Mouse (Mus musculus): ENCODE data around the gene Hkdc1.
"Not testable (repeated sequence)": the region's sequence is repeated elsewhere in the genome, so short reads cannot be mapped to it uniquely, and the experiment has no call there.

The Hkdc1 gene

GRCm38 (mm10) chr10:62422255-62422654 lies at the start of gene Hkdc1:
Gene Hkdc1, minus strand, starts transcription at chr10:62422491.
- no peak for DNase-seq

GRCm38 (mm10) chr10:62471105-62471504 lies 48.8 kb upstream of the Hkdc1 start:
- DNase-seq = no peak

DNA sequence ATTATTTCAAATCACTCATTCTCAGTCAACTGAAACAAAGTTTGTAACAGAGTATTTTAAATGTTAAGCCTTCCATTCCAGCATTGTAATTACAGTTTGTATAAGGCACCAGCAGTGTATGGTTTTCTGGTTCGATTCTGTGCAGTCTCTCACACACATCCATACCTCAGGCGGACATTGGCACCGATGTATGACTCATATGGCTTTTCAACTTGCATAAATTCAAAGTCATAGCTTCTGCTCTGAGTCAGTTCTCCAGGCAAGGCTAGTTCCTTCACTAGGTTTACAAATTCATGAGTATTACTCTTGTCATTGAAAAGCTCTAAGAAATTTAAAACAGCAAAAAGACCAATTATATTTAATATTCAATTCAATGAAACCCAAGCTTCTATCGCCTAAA lies 47.4 kb upstream of the Hkdc1 start:
- DNase-seq = no peak

DNA sequence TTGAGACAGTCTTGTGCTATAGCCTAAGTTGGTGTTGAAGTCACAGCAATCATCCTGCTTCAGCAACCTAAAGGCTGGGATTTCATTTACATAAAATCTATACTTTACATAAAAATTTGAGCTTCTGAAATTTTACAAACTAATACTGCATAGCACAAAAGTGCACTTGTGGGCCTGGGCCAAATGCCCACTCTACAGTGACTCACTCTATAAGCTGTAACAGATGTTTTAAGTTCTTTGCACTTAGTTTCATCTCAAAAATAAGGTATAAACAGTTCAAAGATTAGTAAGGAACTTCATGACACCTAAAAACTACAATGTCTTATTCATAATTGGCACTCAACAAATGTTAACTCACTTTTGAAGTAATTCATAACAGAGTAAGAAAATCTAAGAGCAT lies 39.0 kb upstream of the Hkdc1 start:
- DNase-seq = no peak

- DNase-seq = not testable (repeated sequence)
Measured at GRCm38 (mm10) chr10:62452001-62452400, 29.7 kb upstream of the Hkdc1 start.

GRCm38 (mm10) chr10:62450280-62450640 lies 28.0 kb upstream of the Hkdc1 start:
- no peak for DNase-seq

DNA sequence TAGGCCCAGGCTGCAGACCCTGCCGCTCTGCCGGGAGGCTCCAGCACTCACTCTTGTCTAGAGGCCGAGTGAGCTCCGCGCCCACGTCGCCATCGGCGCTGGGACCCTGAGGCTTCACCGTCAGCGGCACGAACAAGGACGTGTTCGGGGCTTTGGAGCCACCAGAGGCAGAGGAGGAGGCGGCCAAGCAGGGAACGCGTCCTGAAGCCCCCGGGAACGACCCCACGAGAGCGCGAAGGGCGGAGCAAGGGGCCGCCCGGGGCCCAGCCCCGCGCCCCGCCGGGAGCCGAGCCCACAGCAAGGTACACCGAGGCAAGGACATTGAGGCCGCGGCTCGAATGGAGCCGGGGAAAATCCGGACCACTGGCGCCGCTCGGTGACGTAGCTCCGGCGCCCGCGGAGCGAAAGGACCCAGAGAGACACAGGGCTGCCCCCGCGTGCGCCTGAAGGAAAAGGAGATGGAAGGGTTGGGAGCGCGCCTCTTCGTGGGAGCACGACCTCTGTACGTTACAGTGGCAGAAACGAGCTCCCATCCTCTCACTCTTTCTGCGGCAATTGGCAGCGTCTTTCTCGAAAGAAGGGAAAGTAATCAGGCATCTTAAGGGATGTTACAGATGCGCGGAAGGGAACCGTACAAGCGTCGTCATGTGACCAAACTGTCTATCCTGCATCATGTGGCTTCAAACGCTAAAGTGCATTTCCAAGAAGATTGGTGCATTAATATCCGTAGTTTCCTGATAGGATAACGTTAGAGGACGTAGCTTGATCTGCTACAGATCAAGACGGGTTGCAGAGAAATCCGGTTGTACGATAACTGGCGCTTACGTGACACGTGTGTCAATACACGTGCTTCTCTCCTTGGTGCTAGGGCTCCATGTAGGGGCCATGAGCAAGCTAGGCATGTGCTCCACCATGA lies 27.3 kb upstream of the Hkdc1 start, which contains the start of the genes 4930507D05Rik and Supv3l1:
Gene 4930507D05Rik, plus strand, starts transcription at position 126 of the 916 bp plus-strand sequence.
Gene Supv3l1, minus strand, starts transcription at position 375 of the 916 bp plus-strand sequence.
- peak; percentile 88 for DNase-seq

- DNase-seq = no peak
Measured at GRCm38 (mm10) chr10:62430427-62430826, 8.1 kb upstream of the Hkdc1 start.

DNA sequence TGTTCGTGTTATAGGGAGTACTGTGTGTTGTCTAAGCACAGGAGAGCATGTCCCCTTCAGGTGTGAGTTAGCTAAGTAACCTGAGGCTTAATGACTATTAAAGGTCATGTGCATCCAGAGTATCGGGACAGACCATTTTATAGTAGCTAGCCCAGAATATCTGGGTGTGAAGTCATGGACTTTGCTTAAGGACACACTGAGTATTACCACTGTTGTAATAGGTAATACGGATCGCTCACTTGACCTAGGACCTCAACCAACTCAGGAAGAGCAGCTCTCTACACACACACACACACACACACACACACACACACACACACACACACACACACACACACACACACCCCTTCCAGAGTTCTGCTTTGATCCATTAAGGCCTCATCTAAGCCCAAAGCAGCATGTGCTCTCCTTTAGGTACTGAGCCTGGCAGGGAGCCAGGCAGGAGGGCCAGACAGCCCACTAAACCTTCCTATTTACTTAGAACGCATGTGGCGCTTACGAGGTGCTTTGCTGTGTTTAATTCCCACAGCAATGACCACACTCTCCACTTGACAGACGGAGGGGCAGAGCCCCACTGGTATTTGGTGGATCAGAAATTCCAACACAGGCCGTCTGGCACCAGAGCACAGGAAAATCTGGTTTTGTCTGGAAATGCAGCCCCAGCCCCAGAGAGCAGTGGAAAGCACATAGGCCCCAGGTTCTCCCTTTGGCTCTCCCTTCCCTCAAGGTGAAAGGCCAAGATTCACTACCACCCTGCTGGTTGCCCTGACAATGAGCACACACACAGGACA lies 3.0 kb upstream of the Hkdc1 start:
- no peak for DNase-seq

GRCm38 (mm10) chr10:62421127-62421526 lies 1.2 kb downstream of the Hkdc1 start:
- no peak for DNase-seq

DNA sequence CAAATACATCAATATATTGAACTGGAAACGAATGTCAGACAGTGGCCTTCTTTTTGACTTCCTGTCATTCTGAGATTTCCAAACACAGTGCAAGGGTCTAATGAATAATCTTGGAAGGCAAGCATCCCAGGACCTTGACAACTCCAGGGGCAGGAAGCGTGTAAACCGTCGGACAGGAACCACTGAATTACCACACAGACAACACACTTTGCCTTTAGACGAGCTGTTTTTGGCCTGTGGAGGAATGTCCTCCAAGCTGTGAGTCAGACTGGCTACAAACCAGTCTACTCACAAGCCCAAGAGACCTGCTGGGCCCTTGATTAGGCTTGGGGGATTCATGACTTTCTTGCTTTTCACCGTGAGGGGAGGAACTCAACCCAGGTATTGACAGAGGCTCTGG lies 1.9 kb downstream of the Hkdc1 start:
- no peak for DNase-seq

DNA sequence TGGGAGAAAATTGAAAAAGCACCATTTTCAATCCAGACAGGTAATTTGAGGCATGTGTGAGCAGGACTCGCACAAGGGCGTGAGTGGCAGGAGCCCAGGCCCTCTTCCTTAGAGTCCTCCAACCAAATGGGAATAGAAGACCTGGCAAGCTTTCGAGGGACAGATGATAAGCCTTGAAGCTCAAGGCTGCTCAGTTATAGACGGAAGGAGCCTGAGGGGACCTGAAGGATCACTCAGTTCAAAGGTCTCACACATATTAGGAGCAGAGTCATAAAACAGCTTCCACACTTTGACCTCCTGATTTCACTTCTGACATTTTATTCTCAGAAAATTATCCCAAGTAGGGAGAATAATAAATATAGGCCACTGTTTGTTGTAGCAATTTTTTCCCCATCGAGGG lies 2.9 kb downstream of the Hkdc1 start:
- DNase-seq = no peak

DNA sequence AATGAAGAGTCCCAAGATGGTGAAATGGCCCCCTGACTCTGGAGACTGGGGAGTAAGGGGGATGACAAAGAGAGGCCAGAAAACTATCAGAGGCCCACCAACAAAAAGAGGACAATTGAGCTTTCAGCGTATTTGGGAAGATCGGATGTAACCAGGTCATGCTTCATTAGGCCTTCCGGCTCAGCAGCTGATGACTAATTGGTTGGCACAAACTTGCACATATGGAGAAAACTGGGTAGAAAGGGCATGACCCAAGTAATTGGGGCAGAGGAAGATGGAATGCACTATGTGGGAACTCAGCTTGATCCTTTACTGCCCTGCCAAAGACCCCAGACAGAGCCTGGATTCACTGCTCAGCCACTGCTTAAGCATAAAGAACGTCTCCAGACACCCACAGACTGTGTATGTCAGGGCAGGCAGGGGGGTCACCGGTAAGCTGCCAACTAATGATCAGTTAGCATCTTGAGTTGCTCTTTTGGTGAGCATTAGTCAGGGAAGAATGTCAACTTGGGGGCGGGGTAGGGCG lies 3.4 kb downstream of the Hkdc1 start:
- no peak for DNase-seq

DNA sequence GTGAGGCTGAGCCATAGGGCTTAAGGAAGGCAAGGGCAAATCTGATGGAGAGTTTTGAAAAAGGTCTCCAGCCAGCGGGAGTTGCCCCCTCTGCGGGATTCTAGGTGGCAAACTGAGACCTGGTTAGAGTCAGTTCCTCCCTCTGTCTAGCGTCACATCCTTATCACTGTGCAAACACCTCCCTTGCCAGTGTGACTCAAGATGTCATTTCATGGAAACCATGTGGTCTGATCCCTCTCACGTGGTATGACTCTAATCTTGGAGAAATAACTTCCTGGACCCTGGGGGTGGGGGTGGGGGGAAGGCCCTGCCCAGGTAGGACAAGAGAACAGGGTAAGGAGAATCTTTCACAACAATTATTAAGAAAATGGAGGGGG lies 8.7 kb downstream of the Hkdc1 start:
- DNase-seq = no peak

DNA sequence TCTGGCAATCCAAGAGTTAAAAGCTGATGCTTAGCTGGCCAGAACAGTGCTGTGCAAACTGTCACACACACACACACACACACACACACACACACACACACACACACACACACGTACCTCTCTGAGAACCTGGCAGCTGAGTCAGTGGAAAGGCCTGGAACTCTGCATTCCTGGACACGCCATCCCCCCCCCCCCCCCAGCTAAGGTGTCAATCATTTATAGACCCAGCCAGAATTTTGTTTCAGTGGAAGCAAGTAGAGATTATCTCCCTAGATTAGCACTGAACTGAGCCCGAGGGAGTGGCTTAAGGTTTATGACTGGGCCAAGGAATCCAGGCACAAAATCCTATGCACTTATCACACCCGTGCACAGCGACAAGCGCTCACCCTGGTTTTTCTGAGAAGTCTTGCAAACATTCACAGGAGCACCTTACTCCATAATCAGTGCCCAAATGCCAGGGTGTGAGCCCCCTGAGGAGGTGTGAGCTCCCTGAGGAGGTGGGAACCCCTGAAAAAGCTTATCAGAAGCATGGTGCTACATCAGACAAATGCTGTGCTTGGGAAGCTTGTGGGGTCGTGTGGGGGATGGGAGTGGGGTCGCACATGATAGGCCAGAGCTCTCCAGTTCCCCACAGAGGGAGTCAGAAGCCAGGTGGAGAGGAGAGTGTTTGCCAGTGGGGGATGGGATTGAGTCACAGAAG lies 9.2 kb downstream of the Hkdc1 start:
- DNase-seq = no peak

DNA sequence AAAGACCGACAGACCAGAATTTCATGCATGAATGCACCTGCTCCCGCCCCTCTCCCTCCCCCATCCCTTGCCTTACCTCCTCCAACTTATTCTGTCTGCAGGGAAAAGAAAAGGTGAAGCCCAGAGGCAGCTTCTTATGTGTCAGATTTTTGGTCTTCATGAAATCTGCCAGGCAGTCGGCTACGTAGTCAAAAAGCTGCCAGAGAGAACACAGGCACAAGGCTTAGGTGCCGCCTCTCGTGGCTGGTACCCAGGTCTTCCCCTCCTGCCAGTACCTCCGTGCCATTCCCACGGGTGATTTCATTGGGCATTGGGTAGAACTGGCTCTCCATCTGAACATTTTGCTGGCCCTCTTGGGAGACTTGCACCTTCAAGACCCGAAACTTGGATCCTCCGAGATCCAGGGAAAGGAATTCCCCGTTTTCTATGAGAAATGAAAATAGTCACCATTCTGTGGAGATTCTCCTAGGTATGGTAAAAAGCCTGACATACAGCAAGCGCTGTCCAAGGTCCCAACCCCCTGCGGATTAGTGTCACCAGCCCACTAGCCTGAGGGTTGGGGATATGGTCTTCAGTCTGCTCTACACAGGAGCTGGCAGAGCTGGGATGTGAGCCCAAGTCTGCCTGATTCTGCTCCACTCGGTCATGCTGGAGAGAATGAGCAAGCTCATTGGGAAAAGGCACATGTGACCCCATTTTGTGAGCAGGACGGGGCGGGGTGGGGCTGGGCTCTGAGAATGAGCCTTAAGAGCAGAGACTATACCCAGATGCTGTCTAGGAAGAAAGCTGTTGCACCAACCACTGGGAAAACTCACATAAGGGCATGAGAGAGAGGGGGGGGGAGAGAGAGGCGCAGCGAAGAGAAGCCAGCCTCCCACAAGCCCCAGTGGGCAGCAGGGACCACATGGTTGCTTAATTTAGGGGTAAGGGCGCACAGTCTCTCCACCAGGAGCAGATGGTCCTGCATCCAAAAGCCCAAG lies 10.6 kb downstream of the Hkdc1 start:
- peak; percentile 31 for DNase-seq

DNA sequence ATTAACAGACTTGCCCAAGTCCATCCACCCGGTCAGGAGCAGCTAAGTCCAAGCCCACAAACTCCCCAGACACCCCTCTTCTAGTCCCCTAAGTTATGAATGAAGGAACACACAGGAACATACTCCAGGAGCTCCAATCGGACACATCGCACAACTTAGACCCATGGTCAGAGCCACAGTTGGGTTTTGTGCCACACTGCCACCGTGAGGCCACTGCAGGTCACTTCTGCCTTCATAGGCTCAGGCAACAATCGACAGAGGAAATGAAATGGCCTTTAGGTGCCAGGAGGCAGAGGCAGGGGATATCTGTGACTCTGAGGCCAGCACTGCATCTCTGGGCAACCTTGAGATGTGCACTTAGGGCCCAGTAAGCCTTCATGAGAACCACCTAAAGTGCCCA lies 11.3 kb downstream of the Hkdc1 start:
- peak; percentile 76 for DNase-seq

DNA sequence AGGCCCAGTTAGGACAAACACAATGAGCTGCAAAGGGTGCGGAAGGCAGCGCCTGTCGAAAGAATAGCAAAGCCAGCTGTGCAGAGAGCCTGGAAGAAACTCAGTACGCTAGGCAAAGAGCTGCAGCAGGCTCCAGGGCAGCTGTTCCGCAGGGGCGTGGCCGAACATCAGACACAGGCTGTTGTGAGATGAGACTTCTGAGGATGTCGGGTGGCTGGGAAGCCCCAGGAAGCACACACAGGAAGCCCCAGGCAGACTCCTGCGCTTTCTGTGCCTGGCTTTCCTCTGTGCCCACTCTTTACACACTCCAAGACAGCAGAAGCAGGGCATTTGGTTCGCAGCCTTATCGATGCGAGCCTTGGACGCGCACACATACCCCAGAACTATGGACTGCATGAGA lies 17.4 kb downstream of the Hkdc1 start:
- DNase-seq = no peak

- DNase-seq = peak; percentile 41
Measured at GRCm38 (mm10) chr10:62401641-62402111, 20.6 kb downstream of the Hkdc1 start.

- no peak for DNase-seq
Measured at GRCm38 (mm10) chr10:62383011-62383410, 39.3 kb downstream of the Hkdc1 start.

DNA sequence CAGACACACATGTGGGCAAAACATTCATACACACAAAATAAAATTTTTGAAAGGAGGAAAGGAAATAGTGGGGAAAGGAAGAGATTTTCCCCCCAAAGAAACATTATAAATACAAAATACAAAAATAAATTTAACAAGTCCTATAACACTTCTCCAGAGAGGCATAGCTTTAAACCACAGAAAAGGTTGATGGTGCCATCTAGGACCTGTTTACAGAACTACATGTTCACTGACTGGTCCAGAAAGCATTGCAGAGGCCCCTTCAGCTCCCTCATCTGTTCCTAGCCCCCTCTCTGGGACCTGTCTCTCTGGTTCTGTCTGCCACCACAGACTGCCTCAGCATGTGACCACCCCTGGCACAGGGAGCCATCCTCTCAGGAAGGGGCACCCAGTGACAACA lies 41.4 kb downstream of the Hkdc1 start:
- DNase-seq = no peak

DNA sequence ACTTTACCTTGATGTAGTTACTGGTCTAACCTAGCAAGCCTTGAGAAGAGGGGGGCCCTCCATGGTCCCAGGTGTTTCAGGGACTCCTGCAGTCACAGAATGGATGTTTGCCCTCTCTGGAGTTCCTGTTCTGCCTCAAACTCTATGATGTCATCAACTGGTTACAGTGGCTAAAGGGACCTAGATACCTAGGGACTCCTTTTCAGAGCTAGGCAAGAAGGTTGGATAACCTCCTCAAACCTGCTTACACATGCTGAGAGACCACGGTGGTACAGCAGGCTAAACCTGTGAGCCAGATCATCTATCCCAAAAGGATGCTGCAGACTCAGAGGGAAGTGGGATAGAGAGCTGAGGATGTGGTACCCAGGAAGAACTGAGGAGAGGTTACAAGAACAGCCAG lies 42.5 kb downstream of the Hkdc1 start, which contains the start of gene Hk1:
Gene Hk1, minus strand, starts transcription at position 101 of the 400 bp plus-strand sequence.
- no peak for DNase-seq
